Mouse (Mus musculus) myocyte (in vitro differentiated cells): Measurements from ENCODE around the gene Pcgf3.

Experiments
- CEBPB ChIP-seq: IDR thresholded peaks from 2 replicates; pipeline ENCODE4 v1.6.1; 2011; ENCODE audit warnings: mild to moderate bottlenecking, moderate library complexity; ENCODE audit not compliant: poor library complexity, insufficient read depth, severe bottlenecking
- E2F4 ChIP-seq: IDR thresholded peaks from one replicate; pipeline ENCODE4 v1.6.1; 2011; ENCODE audit warnings: mild to moderate bottlenecking, control low read depth, moderate library complexity; ENCODE audit not compliant: insufficient read depth
- MAX ChIP-seq: IDR thresholded peaks from one replicate; pipeline ENCODE4 v1.6.1; 2011; ENCODE audit warnings: low read depth, mild to moderate bottlenecking, control low read depth
- MYOD1 ChIP-seq, 3 experiments: IDR thresholded peaks; one replicate each; pipeline ENCODE4 v1.6.1; 2011; ENCODE audit warnings: control low read depth in 2 of 3, low read depth in 2 of 3, mild to moderate bottlenecking in 2 of 3, moderate library complexity in 1 of 3; ENCODE audit not compliant: insufficient read length in 2 of 3, control insufficient read depth in 1 of 3
- POLR2A ChIP-seq: IDR thresholded peaks from one replicate; pipeline ENCODE4 v1.6.1; 2011; ENCODE audit warnings: low read depth, mild to moderate bottlenecking, control low read depth, moderate library complexity; ENCODE audit not compliant: insufficient read length
- POLR2AphosphoS2 ChIP-seq: IDR thresholded peaks from one replicate; pipeline ENCODE4 v1.6.1; 2011; ENCODE audit warnings: low read depth, control low read depth; ENCODE audit not compliant: insufficient read length
- REST ChIP-seq: IDR thresholded peaks from one replicate; pipeline ENCODE4 v1.6.1; 2011; ENCODE audit warnings: mild to moderate bottlenecking, control low read depth, moderate library complexity; ENCODE audit not compliant: insufficient read depth, insufficient read length
- TCF12 ChIP-seq: IDR thresholded peaks from one replicate; pipeline ENCODE4 v1.6.1; 2011; ENCODE audit warnings: mild to moderate bottlenecking, control low read depth; ENCODE audit not compliant: poor library complexity, insufficient read depth, severe bottlenecking
- TCF3 ChIP-seq: IDR thresholded peaks from one replicate; pipeline ENCODE4 v1.6.1; 2011; ENCODE audit warnings: low read depth, control low read depth; ENCODE audit not compliant: insufficient read length
- USF1 ChIP-seq: IDR thresholded peaks from one replicate; pipeline ENCODE4 v1.6.1; 2011; ENCODE audit warnings: low read depth, mild to moderate bottlenecking, control low read depth, moderate library complexity

DNA sequence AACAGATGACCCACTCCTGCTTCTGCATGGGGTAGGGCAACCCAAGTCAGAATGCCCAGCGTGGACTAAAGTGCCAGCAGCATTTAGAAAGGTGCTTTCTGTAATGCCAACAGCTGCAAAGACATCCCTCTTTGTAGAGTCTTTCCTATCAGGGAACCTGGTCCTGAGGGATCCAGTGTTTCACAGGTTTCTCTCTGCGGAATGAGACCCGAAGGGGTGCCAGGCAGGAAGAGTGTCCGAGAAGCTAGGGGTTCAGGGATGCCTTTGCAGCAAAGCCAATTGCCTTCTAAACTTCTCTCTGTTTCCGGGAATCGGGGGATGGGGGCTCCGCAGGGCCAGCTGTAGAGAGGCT, 88.1 kb downstream of the Pcgf3 start:
- TF ChIP-seq POLR2A (no peak), MAX (no peak), REST (no peak), CEBPB (no peak), USF1 (no peak), POLR2AphosphoS2 (no peak), TCF12 (no peak), MYOD1 (IDR thresholded peaks at IDR 0.05; ENCODE audit: control insufficient read depth in 1 of 3, insufficient read length in 2 of 3, low read depth in 2 of 3) (no peak), TCF3 (no peak), E2F4 (no peak)
